Mouse (Mus musculus) midbrain, postnatal 0 days (tissue): ENCODE measurements around the gene Prm1. TPM values are rescaled to one million over a fixed set of nuclear protein-coding genes. Genes with fewer than 3 reads are reported as not detected.
"Not testable (repeated sequence)": the region's sequence is repeated elsewhere in the genome, so short reads cannot be mapped to it uniquely, and the experiment has no call there.

Experiments
- ATAC-seq: fragments of 200-750 bp; cut with Nextera tagmentation; 2 replicates; pipeline ENCODE4 v1.8.0; 2017; ENCODE audit warnings: moderate number of reproducible peaks, mild to moderate bottlenecking, moderate TSS enrichment, moderate library complexity; ENCODE audit not compliant: low FRiP score
- DNase-seq: peaks from one replicate; pipeline ENCODE4 v3.0.0-alpha.2; 2015; ENCODE audit warnings: low spot score
- H3K27ac ChIP-seq: fragments of 300-500 bp; sonication (generic); 2 replicates; pipeline ENCODE4 v1.5.1; 2014; ENCODE audit warnings: low read depth, mild to moderate bottlenecking, low read length, mixed read lengths
- H3K27me3 ChIP-seq: fragments of 300-500 bp; sonication (generic); 2 replicates; pipeline ENCODE4 v1.6.1; 2014; ENCODE audit warnings: low read length, control low read depth, mixed read lengths; ENCODE audit not compliant: insufficient read depth
- H3K36me3 ChIP-seq: fragments of 300-500 bp; sonication (generic); 2 replicates; pipeline ENCODE4 v1.6.1; 2014; ENCODE audit warnings: low read length, control low read depth, mixed read lengths; ENCODE audit not compliant: insufficient read depth
- H3K4me1 ChIP-seq: fragments of 300-500 bp; sonication (generic); 2 replicates; pipeline ENCODE4 v1.6.1; 2014; ENCODE audit warnings: mild to moderate bottlenecking, control low read depth, antibody characterized with exemption, low read length, mixed read lengths; ENCODE audit not compliant: insufficient read depth
- H3K4me2 ChIP-seq: fragments of 300-500 bp; sonication (generic); 2 replicates; pipeline ENCODE4 v1.6.1; 2014; ENCODE audit warnings: low read depth, mild to moderate bottlenecking, low read length, mixed read lengths; ENCODE audit not compliant: poor library complexity, severe bottlenecking
- H3K4me3 ChIP-seq: fragments of 300-500 bp; sonication (generic); 2 replicates; pipeline ENCODE4 v1.5.1; 2014; ENCODE audit warnings: low read depth, mild to moderate bottlenecking, low read length, moderate library complexity
- H3K9ac ChIP-seq: fragments of 300-500 bp; sonication (generic); replicated peaks from 2 replicates; pipeline ENCODE4 v1.6.1; 2014; ENCODE audit warnings: mild to moderate bottlenecking, low read length, moderate library complexity, mixed read lengths; ENCODE audit not compliant: poor library complexity, severe bottlenecking
- H3K9me3 ChIP-seq: fragments of 300-500 bp; sonication (generic); 2 replicates; pipeline ENCODE4 v1.6.1; 2016; ENCODE audit warnings: low read length, control low read depth
- CTCF ChIP-seq: IDR thresholded peaks from 2 replicates; pipeline ENCODE4 v1.5.1; 2016; ENCODE audit warnings: antibody characterized with exemption, mild to moderate bottlenecking
- WGBS: fragments of 180-500 bp; shearing (Covaris S2); extraction: QIAGEN DNeasy Blood & Tissue Kit; methylation state at CpG from one replicate; pipeline ENCODE4 v1.1.7; 2014; 5-methylcytosine and 5-hydroxymethylcytosine counted together
- polyA plus RNA-seq: library from polyadenylated mRNA; unstranded; fragments of >200 nt; fragmentation: Nextera tagmentation; extraction: Ambion mirVana; gene quantifications from 2 replicates; pipeline ENCODE4 v1.2.1, GENCODE M21; 2015
- total RNA-seq: library from RNA; depleted of rRNA; stranded (reverse); fragments of >200 nt; gene quantifications from 2 replicates; pipeline ENCODE4 v1.2.3, GENCODE M21; 2014; rRNA removed

Gene Prm1
- not detected in 2 replicates for total RNA-seq
- 0.69 TPM in 1 of 2 replicates, not detected in the other for polyA plus RNA-seq

- Histone ChIP-seq H3K9ac (no peak within 1 kb of the TSS), H3K4me2 (no peak within 1 kb of the TSS), H3K27ac (no peak within 1 kb of the TSS), H3K27me3 (no peaks in the 10 kb centered on the region), H3K36me3 (no peaks in the 10 kb centered on the region), H3K9me3 (no peaks in the 10 kb centered on the region), H3K4me3 (no peak within 1 kb of the TSS), H3K4me1 (no peaks in the 10 kb centered on the region)
- WGBS, result 85% methylated on average over 10 of the region's 10 CpGs
- TF ChIP-seq CTCF, result no peak
- DNase-seq, result no peak
- no peak for ATAC-seq
Observed at GRCm38 (mm10) chr16:10805789-10806527, at the start of gene Prm1. TSS of gene Prm1 (minus strand) at chr16:10805839.

DNA sequence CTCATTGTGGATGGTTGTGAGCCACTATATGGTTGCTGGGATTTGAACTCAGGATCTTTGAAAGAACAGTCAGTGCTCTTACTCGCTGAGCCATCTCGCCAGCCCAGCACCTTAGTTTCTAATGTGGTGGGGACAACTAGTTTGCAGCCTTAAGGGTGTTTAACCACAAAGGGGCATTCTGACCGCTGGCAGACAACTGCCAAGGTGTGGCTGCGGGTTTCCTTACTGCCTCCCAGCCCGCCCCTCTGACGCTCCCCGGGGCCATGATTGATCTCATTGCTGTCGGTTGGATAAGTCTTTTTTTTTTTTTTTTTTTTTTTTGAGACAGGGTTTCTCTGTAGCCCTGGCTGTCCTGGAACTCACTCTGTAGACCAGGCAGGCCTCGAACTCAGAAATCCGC lies 46.6 kb upstream of the Prm1 start:
- H3K27me3 ChIP-seq, DNase-seq, H3K9ac ChIP-seq, H3K9me3 ChIP-seq, H3K4me3 ChIP-seq, ATAC-seq, H3K4me1 ChIP-seq, H3K27ac ChIP-seq, H3K36me3 ChIP-seq, H3K4me2 ChIP-seq: not testable (repeated sequence)
- WGBS, result 95% methylated on average over 10 of the region's 10 CpGs

- no peak overlapping the region for H3K27ac ChIP-seq
- DNase-seq (no peak), ATAC-seq (no peak)
- H3K27me3 ChIP-seq, result no peaks in the 10 kb centered on the region
- no peaks in the 10 kb centered on the region for H3K4me1 ChIP-seq
- no peak overlapping the region for H3K9ac ChIP-seq
- no peaks in the 10 kb centered on the region for H3K9me3 ChIP-seq
- no peak overlapping the region for H3K4me3 ChIP-seq
- no peak for TF ChIP-seq CTCF
- no peaks in the 10 kb centered on the region for H3K36me3 ChIP-seq
- H3K4me2 ChIP-seq, result no peak overlapping the region
- 25% methylated on average over 4 of the region's 4 CpGs for WGBS
Observed at GRCm38 (mm10) chr16:10850905-10851304, 45.3 kb upstream of the Prm1 start.

DNA sequence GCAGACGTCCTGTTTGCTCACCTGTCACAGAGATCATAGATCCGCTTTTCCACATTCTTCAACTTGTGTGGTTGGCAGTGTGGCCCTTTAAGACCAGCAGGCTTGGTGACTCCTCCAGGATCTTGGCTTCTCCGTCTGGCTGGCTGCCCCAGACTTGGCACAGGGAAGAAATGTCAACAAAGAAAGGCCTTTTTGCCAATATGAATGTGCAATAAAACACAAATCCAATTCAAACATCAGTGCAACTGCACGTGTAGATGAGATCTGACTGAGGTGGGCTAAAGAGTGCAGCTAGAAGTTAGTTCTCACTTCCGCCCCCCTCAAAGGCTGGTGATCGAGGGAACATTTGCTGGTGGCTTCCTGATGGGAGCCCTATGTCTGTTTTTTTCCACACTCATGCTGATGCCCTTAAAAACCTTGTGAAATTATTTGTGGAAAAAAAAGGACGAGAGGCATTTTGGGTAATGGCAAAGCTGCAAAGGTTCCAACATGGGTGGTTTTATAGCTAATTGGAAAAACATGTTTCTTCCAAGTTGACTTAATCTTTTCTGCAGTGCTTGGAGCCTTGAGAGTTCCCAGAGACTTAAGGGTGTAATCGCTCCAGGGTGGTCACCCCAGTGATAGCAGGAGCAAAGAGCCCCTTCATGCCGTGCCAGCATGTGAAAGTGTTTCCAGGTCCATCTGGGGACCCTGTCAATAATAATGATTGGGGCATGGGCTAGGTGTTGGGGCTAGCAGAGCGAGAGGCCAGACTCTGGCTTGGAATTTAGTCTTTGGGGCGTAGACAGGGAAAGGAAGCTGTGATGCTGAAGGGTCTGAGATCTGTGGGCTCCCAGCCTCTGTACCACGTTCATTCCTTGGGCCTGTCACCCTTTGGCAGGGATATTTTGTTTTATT lies 44.6 kb upstream of the Prm1 start:
- WGBS, result 69% methylated on average over 12 of the region's 12 CpGs
- no peak for ATAC-seq
- H3K9ac ChIP-seq, result no peak overlapping the region

GRCm38 (mm10) chr16:10846503-10846902 lies 40.9 kb upstream of the Prm1 start:
- Histone ChIP-seq H3K27me3 (no peaks in the 10 kb centered on the region), H3K9me3 (no peaks in the 10 kb centered on the region), H3K4me2 (no peak overlapping the region), H3K4me1 (no peaks in the 10 kb centered on the region), H3K4me3 (no peak overlapping the region), H3K36me3 (no peaks in the 10 kb centered on the region), H3K27ac (no peak overlapping the region), H3K9ac (no peak overlapping the region)
- ATAC-seq, result peak; percentile 44; the same call in 1 of the 2 replicates
- DNase-seq, result peak; percentile 55
- 67% methylated on average over 4 of the region's 4 CpGs for whole genome bisulfite sequencing
- peak; percentile 68 for TF ChIP-seq CTCF

More for the DNA sequence above, 44.6 kb upstream of the Prm1 start:
- Histone ChIP-seq H3K27ac (no peak overlapping the region), H3K4me1 (no peaks in the 10 kb centered on the region), H3K9me3 (no peaks in the 10 kb centered on the region), H3K27me3 (no peaks in the 10 kb centered on the region), H3K36me3 (no peaks in the 10 kb centered on the region), H3K4me3 (no peak overlapping the region), H3K4me2 (no peak overlapping the region)
- TF ChIP-seq CTCF, result no peak
- peak; percentile 56 for DNase-seq

- no peak for ATAC-seq
- Histone ChIP-seq H3K4me3 (no peak overlapping the region), H3K27ac (no peak overlapping the region), H3K4me2 (no peak overlapping the region), H3K36me3 (no peaks in the 10 kb centered on the region), H3K4me1 (no peaks in the 10 kb centered on the region), H3K9me3 (no peaks in the 10 kb centered on the region), H3K9ac (no peak overlapping the region), H3K27me3 (no peaks in the 10 kb centered on the region)
- no peak for DNase-seq
- no peak for TF ChIP-seq CTCF
- WGBS, result 78% methylated on average over 6 of the region's 6 CpGs
Observed at GRCm38 (mm10) chr16:10845952-10846351, 40.3 kb upstream of the Prm1 start.
